Mouse (Mus musculus) gastrocnemius, adult 2 months (tissue): Measurements from ENCODE around the gene Ndufaf2. TPM values are rescaled to one million over a fixed set of nuclear protein-coding genes. Genes with fewer than 3 reads are reported as not detected.

Source experiments
- DNase-seq: peaks from one replicate; pipeline ENCODE4 v3.0.0; 2022
- H3K27ac ChIP-seq: fragments of 200-600 bp; 2 replicates; pipeline ENCODE4 v1.8.1; 2022; ENCODE audit warnings: mild to moderate bottlenecking
- H3K4me3 ChIP-seq: fragments of 200-600 bp; 2 replicates; pipeline ENCODE4 v1.8.1; 2022; ENCODE audit warnings: mild to moderate bottlenecking, moderate library complexity
- CTCF ChIP-seq: fragments of 200-600 bp; IDR thresholded peaks from 2 replicates; pipeline ENCODE4 v1.8.1; 2022; ENCODE audit warnings: antibody characterized with exemption, mild to moderate bottlenecking, moderate library complexity
- intact Hi-C: fragments of 180-260 bp; cut with DNase I; formaldehyde crosslinking; loops from one replicate; pipeline ENCODE4 v1.15.1; 2025
- total RNA-seq, 2 experiments: library from RNA; stranded (reverse); gene quantifications; 2 replicates each; pipeline ENCODE4 v1.2.3; 2021

Ndufaf2 gene
- total RNA-seq, 2 experiments from 2014 or later: 13.4 to 20.2 TPM

DNA sequence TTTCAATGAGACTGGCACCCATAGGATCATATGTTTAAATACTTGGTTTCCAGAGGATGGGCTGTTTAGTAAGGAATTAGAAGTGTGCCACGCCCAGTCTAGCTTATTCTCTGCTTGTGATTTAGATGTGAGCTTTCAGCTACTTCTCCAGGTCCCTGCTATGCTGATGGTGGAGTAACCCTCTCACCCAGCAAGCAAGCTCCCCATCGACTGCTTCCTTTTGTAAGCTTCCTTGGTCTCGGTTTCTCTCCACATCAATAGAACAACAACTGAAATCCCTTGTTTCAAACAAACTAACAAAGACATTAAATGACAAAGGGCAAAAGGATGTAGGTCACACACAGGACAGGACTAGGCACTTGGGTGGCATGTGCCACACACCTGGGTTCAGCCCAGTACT is 118.0 kb downstream of the Ndufaf2 start:
- H3K4me3 ChIP-seq: no peak overlapping the region
- no peak overlapping the region for H3K27ac ChIP-seq
- no peak for DNase-seq
- intact Hi-C loops: loop anchor here (5.0 kb wide), 2 partner anchors 112 to 578 kb away; no protein-coding TSS in a partner anchor
- TF ChIP-seq CTCF: no peak

DNA sequence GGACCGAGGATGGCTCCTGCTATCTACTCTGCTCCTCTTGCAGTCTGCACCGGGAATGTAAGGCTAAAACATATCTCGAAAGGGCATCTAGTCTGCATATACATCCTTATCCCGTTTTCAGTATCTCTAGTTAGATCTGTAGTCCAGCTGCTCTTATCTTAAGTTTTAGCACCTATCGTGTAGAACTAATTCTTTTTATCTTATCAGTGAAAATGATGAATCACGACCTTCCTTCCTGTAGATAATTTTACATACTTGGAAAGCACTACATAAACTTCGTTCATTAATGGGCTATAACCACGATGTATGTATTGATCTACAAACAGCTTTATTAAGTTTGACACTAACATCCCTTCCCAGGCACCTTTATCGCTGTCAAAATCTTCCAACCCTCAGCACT is 118.5 kb downstream of the Ndufaf2 start:
- no peak overlapping the region for H3K4me3 ChIP-seq
- no peak for DNase-seq
- TF ChIP-seq CTCF: no peak
- no peak overlapping the region for H3K27ac ChIP-seq
- intact Hi-C loops: loop anchor here (5.0 kb wide), 2 partner anchors 112 to 578 kb away; no protein-coding TSS in a partner anchor

DNA sequence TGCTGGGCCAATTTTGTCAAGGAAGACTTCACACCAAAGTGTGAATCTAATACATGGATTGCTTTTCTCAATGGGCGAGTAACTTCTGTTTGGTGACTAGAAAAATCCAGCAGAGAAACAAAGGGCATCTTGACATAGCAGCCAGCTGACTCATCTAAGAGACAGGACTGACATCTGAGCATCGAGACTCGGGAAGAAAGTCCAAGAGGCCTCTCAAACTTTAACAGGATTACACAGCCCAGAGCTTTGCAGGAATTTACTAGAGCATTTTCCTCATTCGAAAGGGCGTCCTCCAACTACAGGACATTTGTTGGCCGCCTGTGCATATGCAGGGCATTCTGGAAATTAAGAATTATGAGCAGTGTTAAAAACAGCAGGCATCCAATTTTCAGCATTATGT is 119.0 kb downstream of the Ndufaf2 start:
- intact Hi-C loops: no loop called here
- no peak for DNase-seq
- H3K4me3 ChIP-seq: no peak overlapping the region
- no peak overlapping the region for H3K27ac ChIP-seq
- TF ChIP-seq CTCF: no peak

- Histone ChIP-seq H3K27ac (no peak overlapping the region), H3K4me3 (no peak overlapping the region)
- no peak for DNase-seq
- no peak for TF ChIP-seq CTCF
- intact Hi-C loops: no loop called here
These were observed 125.6 kb downstream of the Ndufaf2 start for GRCm38 (mm10) chr13:108032789-108033188.

DNA sequence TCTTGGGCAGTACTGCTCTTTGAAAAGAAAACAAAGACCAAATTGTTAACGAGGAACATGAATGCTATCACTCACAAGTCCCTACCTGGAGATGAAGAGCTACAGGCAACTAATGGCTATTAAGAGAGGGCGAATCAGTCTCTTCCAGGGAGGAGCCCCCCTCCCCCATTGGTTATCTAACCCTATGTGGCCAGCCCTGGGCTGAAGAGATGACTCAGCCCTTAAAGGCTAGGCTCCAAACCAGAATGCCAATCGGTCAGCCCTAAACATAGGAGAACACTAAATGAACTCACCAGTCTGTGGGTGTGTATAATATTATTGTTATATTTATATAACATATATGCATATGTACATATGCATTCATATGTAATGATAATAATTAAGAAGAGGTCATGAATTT is 132.6 kb downstream of the Ndufaf2 start:
- Histone ChIP-seq H3K4me3 (no peak overlapping the region), H3K27ac (no peak overlapping the region)
- intact Hi-C loops: no loop called here
- no peak for TF ChIP-seq CTCF
- no peak for DNase-seq

DNA sequence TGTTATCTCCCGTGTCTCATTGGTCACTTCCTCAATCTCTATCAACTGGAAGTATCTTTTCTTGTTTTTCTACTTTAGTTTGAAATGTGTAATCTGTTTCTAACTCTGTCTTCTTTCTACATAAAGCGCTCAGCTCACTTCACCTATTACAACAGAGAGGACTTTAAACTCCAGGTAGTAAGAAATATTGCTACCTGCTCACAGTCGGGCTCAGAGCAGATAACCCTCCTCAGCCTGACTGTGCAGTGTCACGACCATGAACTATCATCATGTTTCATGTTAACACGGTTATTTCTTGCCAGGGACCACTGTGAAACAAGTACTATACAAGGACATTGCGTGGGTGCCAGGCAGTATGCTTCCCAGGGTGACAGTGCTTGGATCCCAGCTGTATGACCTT is 141.1 kb downstream of the Ndufaf2 start:
- H3K27ac ChIP-seq: no peak overlapping the region
- TF ChIP-seq CTCF: no peak
- intact Hi-C loops: no loop called here
- no peak for DNase-seq
- H3K4me3 ChIP-seq: no peak overlapping the region

- H3K27ac ChIP-seq: no peak overlapping the region
- no peak for DNase-seq
- intact Hi-C loops: no loop called here
- no peak for TF ChIP-seq CTCF
- H3K4me3 ChIP-seq: no peak overlapping the region
These were observed 143.3 kb downstream of the Ndufaf2 start for GRCm38 (mm10) chr13:108015166-108015565.

DNA sequence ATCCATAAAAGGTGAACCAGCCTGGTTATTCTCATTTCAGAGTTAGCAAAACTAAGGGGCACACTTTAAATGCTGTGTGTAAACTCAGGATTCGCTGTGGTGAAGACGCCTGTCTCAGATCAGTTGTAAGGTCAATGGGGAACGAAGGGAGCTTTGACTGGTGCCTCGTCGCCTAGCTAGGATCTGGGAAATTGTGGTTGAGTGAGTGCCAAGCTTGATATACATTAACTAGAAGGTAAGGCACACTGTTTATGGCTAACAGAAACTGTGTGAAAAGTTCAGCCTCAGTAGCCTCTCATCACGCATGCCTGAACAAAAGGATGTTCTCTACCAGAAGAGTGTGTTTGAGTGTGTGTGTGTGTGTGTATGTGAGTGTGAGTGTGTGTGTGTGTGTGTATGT is 144.6 kb downstream of the Ndufaf2 start:
- no peak for TF ChIP-seq CTCF
- Histone ChIP-seq H3K4me3 (no peak overlapping the region), H3K27ac (no peak overlapping the region)
- intact Hi-C loops: no loop called here
- DNase-seq: no peak

DNA sequence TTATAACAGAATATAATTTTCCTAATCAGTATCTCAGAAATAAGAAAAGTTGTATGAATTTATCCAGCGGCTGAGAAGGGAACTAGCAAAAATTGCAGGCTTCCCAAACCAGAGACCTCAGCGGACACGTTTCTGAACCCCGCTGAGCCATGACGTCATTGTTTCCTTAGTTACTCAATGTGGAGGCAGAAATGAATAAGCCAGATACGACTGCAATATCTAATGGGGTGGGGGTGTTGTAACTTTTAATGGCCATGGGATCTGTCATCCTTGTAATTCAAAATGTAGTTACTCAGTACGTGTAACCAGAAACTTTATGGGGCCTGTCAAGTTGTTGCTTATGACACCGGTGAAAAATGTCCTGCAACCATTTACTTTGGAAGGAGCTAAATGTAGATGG is 145.3 kb downstream of the Ndufaf2 start:
- TF ChIP-seq CTCF: no peak
- no peak for DNase-seq
- no peak overlapping the region for H3K4me3 ChIP-seq
- H3K27ac ChIP-seq: no peak overlapping the region
- intact Hi-C loops: no loop called here

DNA sequence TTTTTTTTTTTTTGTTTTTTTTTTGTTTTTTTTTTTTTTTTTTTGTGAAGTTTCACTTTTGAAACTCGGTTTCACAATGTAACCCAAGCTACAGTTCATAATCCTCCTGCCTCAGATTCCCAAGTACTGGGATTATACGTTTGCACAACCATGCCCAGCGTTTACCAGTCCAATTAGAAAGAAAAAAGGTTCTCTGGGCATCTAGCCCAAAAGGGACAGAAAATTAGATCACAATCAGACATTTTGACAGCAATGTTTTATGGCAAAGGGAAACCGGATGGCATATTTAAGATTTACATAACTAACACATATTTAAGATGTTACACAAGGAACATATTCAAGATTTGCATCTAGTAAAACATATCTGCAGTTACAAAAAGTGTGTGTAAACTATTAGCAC is 150.6 kb downstream of the Ndufaf2 start:
- no peak overlapping the region for H3K27ac ChIP-seq
- H3K4me3 ChIP-seq: no peak overlapping the region
- no peak for TF ChIP-seq CTCF
- intact Hi-C loops: no loop called here
- no peak for DNase-seq

- H3K27ac ChIP-seq: no peak overlapping the region
These were observed 162.1 kb downstream of the Ndufaf2 start for GRCm38 (mm10) chr13:107996301-107996700.

DNA sequence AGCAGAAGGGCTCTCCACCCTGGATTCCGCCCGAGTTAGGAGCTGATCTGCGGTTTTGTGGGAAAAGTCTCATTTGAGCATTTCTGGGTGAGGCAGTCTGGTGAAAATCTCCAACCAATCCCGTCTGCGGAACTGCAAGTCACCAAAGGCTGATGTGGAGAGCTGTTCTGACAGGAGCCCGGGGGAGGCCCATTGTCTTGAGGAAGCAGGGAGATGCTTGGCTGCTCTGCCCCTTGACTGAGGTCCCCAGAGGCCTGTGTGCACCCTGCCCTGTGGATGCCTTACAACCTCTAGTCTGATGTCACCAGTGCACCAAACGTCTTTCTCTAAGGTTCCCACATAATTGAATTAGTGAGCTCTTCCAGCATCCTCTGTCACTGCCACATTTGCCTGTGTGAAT is 163.2 kb downstream of the Ndufaf2 start:
- intact Hi-C loops: no loop called here
- DNase-seq: no peak
- no peak overlapping the region for H3K4me3 ChIP-seq
- TF ChIP-seq CTCF: no peak
- no peak overlapping the region for H3K27ac ChIP-seq

More at GRCm38 (mm10) chr13:107996301-107996700, 162.1 kb downstream of the Ndufaf2 start:
- no peak for TF ChIP-seq CTCF
- no peak overlapping the region for H3K4me3 ChIP-seq
- no peak for DNase-seq
- intact Hi-C loops: no loop called here

- intact Hi-C loops: no loop called here
- H3K4me3 ChIP-seq: no peak overlapping the region
- no peak overlapping the region for H3K27ac ChIP-seq
- no peak for TF ChIP-seq CTCF
- DNase-seq: no peak
These were observed 165.8 kb downstream of the Ndufaf2 start for GRCm38 (mm10) chr13:107992573-107992972.

- TF ChIP-seq CTCF: no peak
- H3K4me3 ChIP-seq: no peak overlapping the region
- H3K27ac ChIP-seq: no peak overlapping the region
- DNase-seq: no peak
- intact Hi-C loops: no loop called here
These were observed 173.8 kb downstream of the Ndufaf2 start for GRCm38 (mm10) chr13:107984641-107985040.

GRCm38 (mm10) chr13:107984186-107984585 is 174.2 kb downstream of the Ndufaf2 start:
- no peak for TF ChIP-seq CTCF
- intact Hi-C loops: no loop called here
- DNase-seq: no peak
- Histone ChIP-seq H3K4me3 (no peak overlapping the region), H3K27ac (no peak overlapping the region)
